Mouse (Mus musculus) liver, embryonic 15.5 days (tissue): ENCODE results near the gene St3gal3. TPM values are rescaled to one million over a fixed set of nuclear protein-coding genes. Genes with fewer than 3 reads are reported as not detected.

Source experiments
- ATAC-seq: fragments of 200-750 bp; cut with Nextera tagmentation; 2 replicates; pipeline ENCODE4 v1.8.0; 2017; ENCODE audit warnings: moderate number of reproducible peaks, mild to moderate bottlenecking, moderate library complexity; ENCODE audit not compliant: insufficient read depth
- H3K27ac ChIP-seq: fragments of 300-500 bp; sonication (generic); replicated peaks from 2 replicates; pipeline ENCODE4 v1.5.1; 2015; ENCODE audit warnings: mild to moderate bottlenecking, inconsistent platforms
- H3K27me3 ChIP-seq: fragments of 300-500 bp; sonication (generic); 2 replicates; pipeline ENCODE4 v1.6.1; 2015; ENCODE audit warnings: mild to moderate bottlenecking, inconsistent platforms
- H3K36me3 ChIP-seq: fragments of 300-500 bp; sonication (generic); replicated peaks from 2 replicates; pipeline ENCODE4 v1.6.1; 2015; ENCODE audit warnings: moderate library complexity, mild to moderate bottlenecking, inconsistent platforms
- H3K4me1 ChIP-seq: fragments of 300-500 bp; sonication (generic); replicated peaks from 2 replicates; pipeline ENCODE4 v1.6.1; 2015; ENCODE audit warnings: inconsistent platforms
- H3K4me2 ChIP-seq: fragments of 300-500 bp; sonication (generic); 2 replicates; pipeline ENCODE4 v1.6.1; 2015; ENCODE audit warnings: moderate library complexity, mild to moderate bottlenecking, inconsistent platforms
- H3K4me3 ChIP-seq: fragments of 300-500 bp; sonication (generic); replicated peaks from 2 replicates; pipeline ENCODE4 v1.5.1; 2015; ENCODE audit warnings: mild to moderate bottlenecking, inconsistent platforms
- H3K9ac ChIP-seq: fragments of 300-500 bp; sonication (generic); 2 replicates; pipeline ENCODE4 v1.6.1; 2015; ENCODE audit warnings: moderate library complexity, mild to moderate bottlenecking, inconsistent platforms
- H3K9me3 ChIP-seq: fragments of 300-500 bp; sonication (generic); replicated peaks from 2 replicates; pipeline ENCODE4 v1.6.1; 2016; ENCODE audit warnings: inconsistent platforms
- WGBS: fragments of 180-500 bp; shearing (Covaris S2); methylation state at CpG from one replicate; pipeline ENCODE4 v1.1.7; 2015; ENCODE audit warnings: mixed read lengths; ENCODE audit not compliant: insufficient replicate concordance; 5-methylcytosine and 5-hydroxymethylcytosine counted together
- polyA plus RNA-seq: library from polyadenylated mRNA; unstranded; fragments of >200 nt; fragmentation: Nextera tagmentation; extraction: Ambion mirVana; gene quantifications from 2 replicates; pipeline ENCODE4 v1.2.1, GENCODE M21; 2015

The St3gal3 gene
- 2.0 and 2.2 TPM in 2 replicates for polyA plus RNA-seq

- H3K36me3 ChIP-seq = peaks cover 32% of the 10 kb centered on the region
- ATAC-seq = peak; percentile 99
- peak within 1 kb of the TSS; percentile 86 for H3K9ac ChIP-seq
- peaks cover 26% of the 10 kb centered on the region for H3K4me1 ChIP-seq
- peak within 1 kb of the TSS; percentile 93 for H3K4me3 ChIP-seq
- H3K4me2 ChIP-seq = peak within 1 kb of the TSS; percentile 95
- H3K9me3 ChIP-seq = no peaks in the 10 kb centered on the region
- no peaks in the 10 kb centered on the region for H3K27me3 ChIP-seq
- under 1% methylated on average over 80 of the region's 84 CpGs for WGBS
- H3K27ac ChIP-seq = peak within 1 kb of the TSS; percentile 71
Measured at GRCm38 (mm10) chr4:118134485-118135365, at the start of gene St3gal3. Gene St3gal3 (minus strand): TSS chr4:118134914.

GRCm38 (mm10) chr4:118180301-118181080, 45.8 kb upstream of the St3gal3 start:
- no peaks in the 10 kb centered on the region for H3K27me3 ChIP-seq
- H3K9me3 ChIP-seq = no peaks in the 10 kb centered on the region
- H3K9ac ChIP-seq = peak overlapping the region; percentile 80
- peak overlapping the region; percentile 94 for H3K27ac ChIP-seq
- no peak for ATAC-seq
- peaks cover 16% of the 10 kb centered on the region for H3K4me1 ChIP-seq
- H3K4me2 ChIP-seq = peak overlapping the region; percentile 90
- 15% methylated on average over 17 of the region's 17 CpGs for WGBS
- H3K4me3 ChIP-seq = peak overlapping the region; percentile 74
- peaks cover 19% of the 10 kb centered on the region for H3K36me3 ChIP-seq

GRCm38 (mm10) chr4:118179467-118180300, 45.0 kb upstream of the St3gal3 start, which contains the start of gene Kdm4a:
Gene Kdm4a (minus strand): TSS chr4:118180043.
- WGBS = under 1% methylated on average over 38 of the region's 38 CpGs
- H3K36me3 ChIP-seq = peaks cover 28% of the 10 kb centered on the region
- ATAC-seq = peak; percentile 98
- H3K4me2 ChIP-seq = peak within 1 kb of the TSS; percentile 90
- H3K9me3 ChIP-seq = no peaks in the 10 kb centered on the region
- peak within 1 kb of the TSS; percentile 80 for H3K9ac ChIP-seq
- peak within 1 kb of the TSS; percentile 94 for H3K27ac ChIP-seq
- peaks cover 16% of the 10 kb centered on the region for H3K4me1 ChIP-seq
- no peaks in the 10 kb centered on the region for H3K27me3 ChIP-seq
- peak within 1 kb of the TSS; percentile 74 for H3K4me3 ChIP-seq

- peaks cover 16% of the 10 kb centered on the region for H3K4me1 ChIP-seq
- no peaks in the 10 kb centered on the region for H3K9me3 ChIP-seq
- ATAC-seq = no peak
- H3K4me3 ChIP-seq = peak overlapping the region; percentile 74
- H3K9ac ChIP-seq = peak overlapping the region; percentile 80
- peak overlapping the region; percentile 94 for H3K27ac ChIP-seq
- peak overlapping the region; percentile 90 for H3K4me2 ChIP-seq
- under 1% methylated on average over 12 of the region's 12 CpGs for WGBS
- no peaks in the 10 kb centered on the region for H3K27me3 ChIP-seq
- peaks cover 34% of the 10 kb centered on the region for H3K36me3 ChIP-seq
Measured at GRCm38 (mm10) chr4:118178952-118179466, 44.3 kb upstream of the St3gal3 start.

GRCm38 (mm10) chr4:118172461-118172860, 37.7 kb upstream of the St3gal3 start:
- Histone ChIP-seq H3K27me3 (no peaks in the 10 kb centered on the region), H3K9ac (no peak overlapping the region), H3K4me1 (no peaks in the 10 kb centered on the region), H3K4me3 (no peak overlapping the region), H3K36me3 (peaks cover 100% of the 10 kb centered on the region), H3K27ac (no peak overlapping the region), H3K4me2 (no peak overlapping the region), H3K9me3 (no peaks in the 10 kb centered on the region)
- 83% methylated on average over 12 of the region's 12 CpGs for WGBS
- no peak for ATAC-seq

- H3K36me3 ChIP-seq = peaks cover 100% of the 10 kb centered on the region
Measured at GRCm38 (mm10) chr4:118171006-118171405, 36.3 kb upstream of the St3gal3 start.

GRCm38 (mm10) chr4:118162123-118162522, 27.4 kb upstream of the St3gal3 start:
- 91% methylated on average over 12 of the region's 12 CpGs for WGBS
- H3K27ac ChIP-seq = no peak overlapping the region
- no peak overlapping the region for H3K4me3 ChIP-seq
- no peak for ATAC-seq
- no peaks in the 10 kb centered on the region for H3K27me3 ChIP-seq
- H3K9ac ChIP-seq = no peak overlapping the region
- H3K4me1 ChIP-seq = no peaks in the 10 kb centered on the region
- peaks cover 95% of the 10 kb centered on the region for H3K36me3 ChIP-seq
- H3K4me2 ChIP-seq = no peak overlapping the region
- no peaks in the 10 kb centered on the region for H3K9me3 ChIP-seq

More at GRCm38 (mm10) chr4:118171006-118171405, 36.3 kb upstream of the St3gal3 start:
- Histone ChIP-seq H3K9me3 (no peaks in the 10 kb centered on the region), H3K27ac (no peak overlapping the region), H3K4me3 (no peak overlapping the region), H3K4me2 (no peak overlapping the region), H3K27me3 (no peaks in the 10 kb centered on the region), H3K9ac (no peak overlapping the region), H3K4me1 (no peaks in the 10 kb centered on the region)
- no peak for ATAC-seq
- 86% methylated on average over 9 of the region's 9 CpGs for WGBS

GRCm38 (mm10) chr4:118157666-118158065, 23.0 kb upstream of the St3gal3 start:
- no peak for ATAC-seq
- WGBS = 89% methylated on average over 3 of the region's 3 CpGs

GRCm38 (mm10) chr4:118156559-118156958, 21.8 kb upstream of the St3gal3 start:
- peaks cover 90% of the 10 kb centered on the region for H3K36me3 ChIP-seq
- ATAC-seq = no peak
- H3K9me3 ChIP-seq = no peaks in the 10 kb centered on the region
- H3K4me1 ChIP-seq = no peaks in the 10 kb centered on the region
- no peak overlapping the region for H3K9ac ChIP-seq
- no peak overlapping the region for H3K4me2 ChIP-seq
- WGBS = 86% methylated on average over 15 of the region's 15 CpGs
- no peak overlapping the region for H3K27ac ChIP-seq
- no peak overlapping the region for H3K4me3 ChIP-seq
- H3K27me3 ChIP-seq = no peaks in the 10 kb centered on the region

More at GRCm38 (mm10) chr4:118157666-118158065, 23.0 kb upstream of the St3gal3 start:
- no peak overlapping the region for H3K9ac ChIP-seq
- H3K4me2 ChIP-seq = no peak overlapping the region
- H3K4me1 ChIP-seq = no peaks in the 10 kb centered on the region
- peaks cover 91% of the 10 kb centered on the region for H3K36me3 ChIP-seq
- H3K27me3 ChIP-seq = no peaks in the 10 kb centered on the region
- no peak overlapping the region for H3K4me3 ChIP-seq
- H3K9me3 ChIP-seq = no peaks in the 10 kb centered on the region
- H3K27ac ChIP-seq = no peak overlapping the region

GRCm38 (mm10) chr4:118154889-118155288, 20.2 kb upstream of the St3gal3 start:
- no peak overlapping the region for H3K4me2 ChIP-seq
- WGBS = 61% methylated on average over 5 of the region's 5 CpGs
- no peaks in the 10 kb centered on the region for H3K4me1 ChIP-seq
- H3K27me3 ChIP-seq = no peaks in the 10 kb centered on the region
- H3K27ac ChIP-seq = no peak overlapping the region
- no peak overlapping the region for H3K9ac ChIP-seq
- no peaks in the 10 kb centered on the region for H3K9me3 ChIP-seq
- H3K4me3 ChIP-seq = no peak overlapping the region
- no peak for ATAC-seq
- peaks cover 89% of the 10 kb centered on the region for H3K36me3 ChIP-seq
